Mouse (Mus musculus) 416B (cell line): ENCODE measurements around the gene Gpr183.

Experiments used
- DNase-seq: peaks from one replicate; pipeline ENCODE4 v3.0.0; 2011; ENCODE audit warnings: low read depth

The Gpr183 gene

DNA sequence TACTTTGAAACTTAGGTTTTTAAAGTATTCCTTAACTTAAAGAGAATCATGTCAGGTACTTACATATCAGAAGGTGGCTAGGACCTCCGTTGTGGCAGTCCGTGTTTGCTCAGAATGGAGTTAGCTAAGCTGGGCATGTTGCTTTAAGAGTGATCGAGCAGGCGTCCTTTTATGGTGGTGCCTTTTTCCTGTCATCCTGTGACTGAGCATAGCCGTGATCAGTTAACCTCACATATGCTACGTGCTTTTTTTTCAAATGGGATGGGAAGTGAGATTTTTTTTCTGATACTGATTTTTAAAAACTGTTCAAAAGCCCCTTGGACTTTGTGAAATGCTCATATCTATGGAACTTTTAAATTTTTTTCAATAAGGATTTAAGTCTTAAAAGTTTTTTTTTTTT is at the start of gene Gpr183:
Gpr183 (minus strand) TSS at position 206 of the 400 bp plus-strand sequence.
- DNase-seq, result peak; percentile 71

DNA sequence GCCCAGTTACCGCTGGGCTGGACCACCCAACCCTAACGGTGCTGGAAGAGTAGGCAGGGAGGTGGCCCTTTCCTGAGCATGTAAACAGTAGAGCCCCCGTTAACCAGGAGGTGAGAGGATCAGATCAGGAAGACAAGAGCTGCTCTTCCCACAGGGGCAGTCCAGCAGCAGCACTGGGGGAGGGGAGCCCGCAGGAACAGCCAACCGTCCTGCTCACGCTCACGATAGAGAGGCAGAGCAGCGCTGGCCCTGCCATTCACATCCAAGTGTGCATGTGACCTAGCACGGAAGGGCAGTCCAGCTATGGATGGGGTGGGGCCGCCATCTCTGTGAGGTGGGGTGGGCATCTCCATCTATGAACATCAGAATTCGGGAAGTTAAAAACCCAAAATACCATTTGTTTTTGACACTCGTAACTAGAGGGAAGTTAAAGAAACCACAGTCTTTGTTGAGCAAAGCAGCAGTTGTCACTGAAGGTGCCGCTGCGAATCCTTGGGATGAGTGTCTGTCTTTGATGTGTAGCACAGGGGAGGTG is 48.5 kb upstream of the Gpr183 start:
- peak; percentile 8 for DNase-seq

DNA sequence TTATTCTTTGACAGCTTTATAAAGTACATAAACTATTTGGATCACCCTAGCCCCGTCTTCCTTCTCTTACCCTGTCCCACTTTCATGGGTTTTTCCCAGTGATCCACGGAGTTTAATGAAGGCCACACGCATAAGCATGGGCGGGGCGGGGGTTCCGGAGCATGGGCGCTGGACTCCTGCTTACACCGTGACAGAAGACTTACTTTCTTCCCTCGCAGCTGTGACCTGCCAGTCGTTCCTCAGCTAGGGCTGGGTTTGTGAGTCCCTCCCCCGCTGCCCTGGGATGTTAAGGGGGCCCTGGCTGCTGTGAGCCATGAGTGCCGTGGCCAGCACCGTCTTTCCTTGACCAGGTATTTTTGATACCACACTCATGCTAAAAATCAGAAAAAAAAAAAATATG is 47.8 kb upstream of the Gpr183 start:
- no peak for DNase-seq

DNA sequence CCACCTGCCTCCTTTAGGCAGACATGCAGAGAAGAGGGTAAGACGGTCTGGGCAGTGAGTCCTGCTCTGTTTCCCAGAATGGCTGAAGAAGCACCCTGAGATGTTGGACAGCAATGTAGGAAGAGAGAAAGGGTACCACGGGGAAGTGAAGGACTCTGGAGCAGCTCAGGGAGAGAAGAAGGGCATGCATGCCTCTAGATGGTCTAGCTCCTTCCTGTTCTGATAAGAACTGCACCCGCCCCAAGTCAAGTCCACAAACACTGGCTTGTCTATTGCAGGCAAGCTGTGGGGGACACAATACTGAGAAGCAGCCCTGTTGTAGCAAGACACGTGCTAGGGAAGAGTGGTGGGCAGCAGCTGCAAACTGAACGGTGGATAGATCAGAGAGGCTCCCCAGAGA is 47.2 kb upstream of the Gpr183 start:
- no peak for DNase-seq

DNA sequence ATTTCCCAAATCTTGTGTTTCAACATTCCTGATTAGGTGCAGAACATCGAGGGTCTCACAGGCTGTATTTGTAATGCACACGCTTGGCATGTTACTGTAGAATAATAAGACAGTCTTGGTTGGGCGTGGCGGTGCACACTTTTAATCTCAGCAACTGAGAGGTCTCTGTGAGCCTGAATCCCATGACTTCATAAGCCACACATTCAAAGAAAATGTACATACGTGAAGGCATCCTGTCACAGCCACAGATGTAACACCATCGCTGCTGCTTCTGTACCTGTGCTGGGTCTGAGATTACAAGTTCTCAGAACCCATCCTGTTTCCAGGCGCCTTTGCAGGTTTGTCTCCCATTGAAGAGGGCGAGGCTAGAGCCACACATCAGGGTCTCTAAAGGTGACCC is 46.8 kb upstream of the Gpr183 start:
- no peak for DNase-seq

DNA sequence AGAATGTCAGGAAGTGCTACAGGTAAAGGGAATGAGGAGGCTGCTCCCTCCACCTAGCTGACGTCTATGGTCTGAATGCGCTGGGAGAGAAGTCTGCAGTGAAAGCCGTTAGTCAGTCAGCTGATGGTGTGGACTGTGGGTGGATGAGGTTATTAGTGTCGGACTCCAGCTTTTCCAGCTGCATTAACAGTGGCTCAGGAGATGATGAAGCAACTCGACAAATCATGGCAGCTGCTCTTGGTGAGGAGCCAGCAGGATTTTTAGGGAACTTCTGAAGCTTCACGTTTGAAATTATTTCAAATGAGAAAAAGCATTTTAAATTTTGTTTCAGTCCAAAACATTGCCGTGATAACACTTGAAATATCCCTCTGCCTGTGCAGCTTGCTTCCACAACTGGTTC is 45.3 kb upstream of the Gpr183 start:
- no peak for DNase-seq

DNA sequence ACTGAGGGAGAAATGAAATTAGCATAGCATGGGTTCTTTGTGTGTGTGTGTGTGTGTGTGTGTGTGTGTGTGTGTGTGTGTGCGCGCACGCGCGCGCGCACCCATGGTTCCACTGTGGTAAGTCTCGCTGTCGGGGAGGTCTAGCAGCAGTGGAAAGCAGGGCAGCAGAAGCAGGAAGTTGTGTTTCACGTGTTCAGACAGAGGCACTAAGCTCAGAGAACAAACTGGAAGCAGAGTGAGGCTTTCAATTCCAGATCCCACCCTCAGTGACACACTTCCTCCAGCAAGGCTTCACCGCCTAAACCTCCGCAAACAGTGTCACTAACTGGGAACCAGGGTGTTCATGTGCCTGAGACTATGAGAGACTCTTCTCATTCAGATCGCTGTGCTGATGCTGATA is 44.5 kb upstream of the Gpr183 start:
- peak; percentile 6 for DNase-seq

DNA sequence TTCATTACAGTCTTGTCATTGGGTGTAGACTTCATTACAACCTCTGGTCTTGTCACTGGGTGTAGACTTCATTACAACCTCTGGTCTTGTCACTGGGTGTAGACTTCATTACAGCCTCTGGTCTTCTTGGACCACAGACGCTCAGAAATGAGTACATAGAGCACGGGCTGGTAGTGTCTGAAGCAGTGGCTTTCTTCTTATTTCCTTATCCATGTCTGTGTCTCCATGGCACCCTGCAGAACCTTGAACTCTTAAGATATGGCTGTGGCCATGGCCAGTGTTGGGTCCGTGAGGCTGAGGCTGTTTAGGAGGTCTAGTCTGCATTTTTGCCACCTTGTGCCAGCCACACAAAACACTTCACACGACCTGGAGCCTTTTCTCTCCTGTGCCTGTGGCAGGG is 43.3 kb upstream of the Gpr183 start:
- no peak for DNase-seq

DNA sequence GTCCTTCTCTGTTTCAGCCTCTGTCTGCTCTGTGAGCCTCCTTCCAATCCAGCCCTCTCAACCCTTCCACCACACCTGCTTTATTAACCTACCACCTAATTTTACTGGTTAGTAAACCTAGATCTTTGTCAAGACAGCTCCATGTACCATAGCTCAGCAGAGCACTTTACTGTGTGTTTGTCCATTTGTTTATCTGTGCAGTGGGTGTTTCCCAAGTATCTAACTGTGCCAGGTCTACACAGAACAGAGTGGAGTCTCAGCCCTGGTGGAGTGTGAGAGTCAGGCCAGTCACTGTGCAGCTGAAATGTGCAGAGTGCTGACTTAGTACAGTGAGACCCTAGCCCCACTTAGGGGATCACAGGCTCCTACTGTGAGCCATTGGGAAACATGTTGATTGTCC is 38.8 kb upstream of the Gpr183 start:
- no peak for DNase-seq

DNA sequence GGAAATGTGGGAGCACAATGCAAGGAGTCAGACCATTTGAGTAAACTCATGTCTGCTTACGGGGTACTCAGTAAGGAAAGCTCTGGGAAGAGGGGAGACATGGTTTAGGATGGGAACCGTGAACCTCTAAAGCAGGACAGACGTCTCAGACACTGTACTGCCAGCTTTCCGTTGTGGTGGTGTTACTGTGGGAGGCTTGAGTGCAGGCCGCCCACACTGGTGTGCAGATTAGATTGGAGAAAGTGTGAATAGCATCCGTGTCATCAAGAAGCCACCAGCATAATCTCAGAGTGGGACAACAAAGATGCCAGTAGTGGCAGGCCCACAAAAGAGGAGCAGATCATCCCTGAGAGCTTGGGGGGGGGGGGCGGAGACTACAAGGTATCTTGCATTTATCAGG is 37.2 kb upstream of the Gpr183 start:
- no peak for DNase-seq

DNA sequence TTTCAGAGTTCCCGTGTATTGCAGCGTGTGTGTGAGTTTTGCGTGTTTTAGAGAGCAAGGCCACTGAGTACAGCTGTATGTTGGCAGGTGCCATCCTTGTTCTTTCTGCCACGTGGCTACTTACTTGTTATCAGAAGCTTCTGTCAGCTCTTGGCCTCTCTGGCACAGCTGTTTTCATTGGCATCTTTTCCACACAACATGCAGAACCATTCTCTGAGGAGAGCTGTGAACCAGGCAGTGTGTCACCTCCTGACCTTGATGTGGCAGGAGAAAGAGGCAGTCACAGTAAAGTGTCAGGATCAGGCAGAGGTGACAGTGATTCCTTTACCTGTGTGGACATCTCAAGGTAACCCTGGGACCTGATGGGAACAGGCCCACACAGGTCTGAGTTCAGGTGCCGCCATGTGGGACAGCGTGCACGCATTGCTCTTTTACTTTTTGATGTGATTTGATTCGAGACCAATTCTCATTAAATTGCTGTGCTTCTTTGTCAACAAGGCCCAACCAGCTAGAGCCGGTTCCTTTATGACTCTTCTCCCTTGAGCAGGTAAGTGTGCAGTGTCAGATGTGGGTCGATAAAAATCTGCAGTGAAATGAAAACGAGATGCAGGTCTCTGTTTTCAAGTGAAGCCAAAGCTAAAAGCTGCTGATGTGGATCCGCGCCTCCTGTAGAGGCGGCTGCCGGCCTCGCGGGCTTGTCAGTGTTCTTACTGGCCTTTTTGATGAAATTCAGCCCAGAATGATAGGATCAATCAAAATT is 35.5 kb upstream of the Gpr183 start:
- no peak for DNase-seq

DNA sequence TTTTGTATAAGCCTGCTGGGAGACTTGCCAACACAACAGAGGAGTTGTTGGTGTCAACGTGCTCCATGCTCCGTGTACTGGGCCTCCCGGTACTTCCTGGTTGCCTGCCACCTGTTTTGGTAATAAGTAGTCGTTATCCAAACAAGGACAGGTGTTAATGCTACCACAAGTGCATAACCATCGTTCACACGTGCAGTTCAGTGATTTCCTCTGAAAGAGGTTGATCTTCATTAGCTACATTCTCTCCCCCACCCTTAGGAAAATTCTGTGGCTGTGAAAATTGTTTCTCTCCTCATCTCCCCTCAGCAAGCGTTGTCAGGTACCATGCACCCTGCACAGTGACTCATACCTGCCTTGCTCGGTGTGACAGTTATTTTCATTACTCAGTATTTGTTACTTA is 34.5 kb upstream of the Gpr183 start:
- no peak for DNase-seq

DNA sequence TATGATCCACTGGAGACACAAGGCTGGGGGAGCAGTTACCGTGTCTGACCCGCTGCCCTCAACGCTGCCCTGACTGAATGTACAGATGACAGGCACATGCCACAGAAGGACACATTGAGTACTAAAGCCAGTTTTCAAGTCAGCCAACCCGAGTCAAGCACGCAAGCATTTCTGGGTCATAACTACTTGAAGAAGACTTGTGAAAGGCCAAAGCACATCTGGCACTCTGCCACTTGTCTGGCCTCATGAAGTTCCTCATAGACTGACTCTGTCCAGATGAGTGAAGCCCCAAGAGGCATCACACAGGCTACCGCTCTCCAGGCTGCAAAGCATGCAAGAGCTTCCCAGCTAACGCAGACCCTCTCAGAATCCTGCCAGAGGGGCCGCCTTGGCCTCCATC is 31.8 kb upstream of the Gpr183 start:
- peak; percentile 65 for DNase-seq

DNA sequence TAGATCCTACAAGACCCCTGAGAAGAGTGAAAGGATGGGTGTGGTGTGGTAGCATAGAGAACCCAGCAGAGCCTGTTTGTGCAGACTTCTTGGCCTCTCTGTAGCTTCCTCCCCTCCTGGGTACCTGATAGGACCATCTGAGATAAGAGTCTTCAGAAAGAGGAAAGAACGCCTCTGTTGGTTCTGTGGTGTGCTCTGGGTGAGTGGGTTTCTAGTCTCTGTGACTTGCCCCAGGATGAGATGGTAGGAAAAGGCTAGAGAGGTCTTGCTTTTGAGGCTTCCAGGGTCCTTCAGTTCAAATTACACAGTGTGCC is 30.5 kb upstream of the Gpr183 start:
- DNase-seq, result no peak

DNA sequence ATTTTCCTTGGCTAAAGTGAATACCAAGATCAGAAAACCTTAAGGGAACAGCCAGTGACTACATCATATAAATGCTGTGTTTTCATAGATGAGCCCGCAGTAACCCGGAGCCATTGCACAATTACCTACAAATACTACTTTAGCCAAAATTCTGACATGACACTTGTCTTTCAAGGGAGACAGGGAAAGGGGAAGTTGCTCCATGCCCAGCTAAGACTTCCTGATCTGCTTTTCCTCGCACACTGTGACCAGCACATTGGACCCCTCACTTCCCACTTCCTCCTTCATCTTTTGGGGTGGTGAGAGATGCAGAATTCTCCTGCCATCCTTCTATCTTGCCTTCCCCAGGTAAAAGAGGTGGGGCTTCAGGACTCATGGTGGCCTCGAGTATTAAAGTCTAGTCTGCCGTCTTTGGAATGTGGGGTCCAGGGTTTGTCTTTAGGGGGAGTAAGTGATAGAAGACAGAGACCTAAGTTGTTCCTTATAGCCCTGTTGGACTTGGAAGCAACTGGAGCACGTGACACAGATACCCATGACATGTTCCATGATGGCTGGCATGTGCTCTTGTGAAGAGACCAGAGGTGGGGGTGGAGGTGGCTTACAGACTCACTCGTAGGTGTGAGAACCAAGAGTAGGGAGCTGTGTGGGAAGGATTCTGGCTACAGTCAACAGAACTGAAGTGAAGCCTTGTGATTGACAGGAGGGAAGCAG is 30.0 kb upstream of the Gpr183 start:
- peak; percentile 52 for DNase-seq

DNA sequence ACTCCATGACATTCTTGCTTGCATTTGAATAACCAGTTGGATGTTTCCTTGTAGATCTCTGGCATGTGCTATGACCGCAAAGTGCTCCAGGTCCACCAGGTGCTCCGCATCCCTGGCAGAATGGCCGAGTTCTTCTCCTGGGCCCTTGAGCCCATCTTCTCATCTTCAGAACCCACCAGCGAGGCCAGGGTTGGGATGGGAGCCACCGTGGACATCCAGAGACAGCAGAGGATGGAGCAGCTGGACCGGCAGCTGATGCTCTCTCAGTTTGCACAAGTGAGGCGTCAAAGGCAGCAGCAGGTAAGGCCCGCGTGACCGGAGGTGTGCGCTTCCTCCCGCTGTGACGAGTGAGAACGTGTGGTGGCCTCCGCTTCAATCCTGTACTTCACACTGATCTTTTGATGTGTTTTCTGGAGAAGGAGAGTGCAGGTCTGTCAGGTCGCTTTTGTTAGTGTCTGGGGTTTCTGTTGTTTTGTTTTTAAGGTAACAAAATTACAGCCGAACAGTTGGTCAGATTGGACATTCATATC is 29.2 kb upstream of the Gpr183 start:
- DNase-seq, result no peak

DNA sequence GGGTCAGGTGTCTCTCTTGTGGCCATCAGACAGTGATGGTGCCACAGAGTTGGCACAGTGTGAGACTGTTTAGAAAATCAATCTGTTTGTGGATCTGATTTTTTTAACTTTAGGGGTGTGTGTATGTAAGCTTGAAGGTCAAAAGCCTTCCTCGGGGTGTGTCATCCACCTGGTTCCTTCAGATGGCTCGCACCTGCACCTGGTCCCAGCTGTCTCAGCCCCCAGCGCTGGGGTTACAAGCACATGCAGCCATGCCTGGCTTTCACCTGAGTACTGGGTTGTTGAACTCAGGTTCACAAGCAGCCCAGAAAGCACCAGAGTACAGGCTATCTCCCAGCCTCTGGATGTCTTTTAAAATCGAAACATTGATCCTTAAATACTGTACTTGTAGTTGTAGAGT is 28.6 kb upstream of the Gpr183 start:
- no peak for DNase-seq

DNA sequence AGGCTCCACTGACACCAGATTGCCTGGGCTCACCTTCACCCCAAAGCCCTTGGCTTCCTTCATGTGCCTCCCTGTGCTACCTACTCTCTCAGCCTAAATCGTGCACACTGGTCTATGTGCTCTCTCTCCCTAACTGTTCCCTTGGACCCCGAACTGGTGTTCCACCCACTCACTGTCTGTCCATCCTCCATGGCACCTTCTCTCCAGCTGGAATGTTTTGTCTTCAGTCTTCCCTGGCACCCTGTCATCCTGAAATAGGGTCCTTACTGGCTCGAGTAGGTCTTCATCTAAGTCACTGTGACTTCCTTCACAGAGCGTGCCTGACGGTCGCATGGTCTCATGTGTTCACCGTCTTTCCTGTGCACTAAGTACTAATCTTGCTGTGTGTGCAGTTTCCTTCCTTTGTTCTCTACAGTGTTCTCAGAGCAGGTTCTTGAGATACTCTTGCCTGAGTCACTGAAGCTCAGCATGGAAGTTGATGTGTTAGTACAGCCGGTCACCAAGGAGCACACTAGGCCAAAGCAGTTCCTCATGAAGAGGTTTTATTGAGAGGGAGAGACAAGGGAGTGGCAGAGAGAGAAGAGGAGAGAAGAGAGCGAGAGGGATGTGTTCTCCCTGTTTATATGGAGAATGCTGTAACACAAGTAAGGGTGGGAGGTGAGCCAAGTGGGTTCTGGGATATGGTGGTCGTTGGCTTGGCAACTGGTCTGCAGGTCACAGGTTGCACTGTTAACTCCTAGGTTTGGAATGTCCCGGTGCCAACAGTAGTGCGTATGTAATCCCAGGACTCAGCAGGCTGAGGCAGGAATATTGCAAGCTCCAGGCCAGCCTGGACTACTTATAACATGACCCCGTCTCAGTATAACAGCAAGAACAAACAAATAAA is 27.6 kb upstream of the Gpr183 start:
- peak; percentile 11 for DNase-seq

DNA sequence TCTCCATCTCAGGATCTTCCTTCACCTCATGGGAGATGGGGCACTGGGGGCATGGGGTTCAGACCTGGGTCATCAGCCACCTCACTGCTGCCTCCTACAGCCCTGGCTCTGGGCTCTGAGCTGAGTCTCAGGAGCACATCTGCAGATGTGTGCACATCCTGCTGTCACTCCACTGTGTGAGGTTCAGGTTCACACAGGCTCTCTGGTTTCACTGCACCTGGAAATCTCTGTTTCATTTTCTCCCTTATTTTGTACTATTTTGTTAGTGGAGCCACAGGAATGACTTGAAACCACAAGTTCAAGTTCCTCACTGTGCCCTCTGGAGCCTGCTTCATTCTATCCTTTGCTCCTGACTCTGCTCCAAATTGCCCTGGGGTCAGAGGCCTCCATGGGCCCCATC is 26.9 kb upstream of the Gpr183 start:
- DNase-seq, result no peak

DNA sequence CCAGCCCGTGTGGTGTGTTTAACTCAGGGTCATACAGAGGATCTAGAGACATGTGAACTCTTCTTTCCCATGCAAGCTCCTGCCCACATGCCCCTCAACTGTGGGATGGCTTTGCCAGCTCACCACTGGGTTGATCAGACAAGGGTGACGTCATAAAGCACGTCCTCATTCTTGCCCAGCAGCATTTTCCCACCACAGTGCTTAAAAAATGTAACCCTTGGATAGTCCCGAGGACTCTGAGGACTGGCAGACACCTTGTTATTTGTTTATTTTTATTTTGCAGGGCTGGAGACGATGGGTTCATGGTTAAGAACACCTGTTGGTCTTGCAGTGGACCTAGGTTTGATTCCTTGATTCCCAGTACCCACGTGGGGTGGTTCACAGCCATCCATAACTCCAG is 25.9 kb upstream of the Gpr183 start:
- DNase-seq, result no peak

DNA sequence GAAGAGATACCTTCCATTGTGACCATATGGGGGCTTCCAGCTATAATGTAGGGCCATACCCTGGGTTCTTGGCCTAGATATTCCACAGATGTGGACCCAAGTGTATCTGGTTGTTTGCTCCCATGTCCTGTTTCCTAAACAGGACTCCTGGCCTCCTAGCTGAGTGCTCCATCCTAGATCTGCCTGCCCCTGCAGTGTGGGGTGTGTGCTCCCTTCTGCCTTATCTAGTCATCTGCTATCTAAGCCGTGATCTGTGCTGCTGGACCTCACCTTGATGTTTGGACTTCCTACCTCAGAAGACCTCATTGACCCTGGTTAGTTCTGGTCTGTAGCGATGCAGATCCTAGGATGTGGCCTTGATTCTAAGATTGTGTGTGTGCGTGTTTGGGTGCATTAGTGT is 24.9 kb upstream of the Gpr183 start:
- no peak for DNase-seq

DNA sequence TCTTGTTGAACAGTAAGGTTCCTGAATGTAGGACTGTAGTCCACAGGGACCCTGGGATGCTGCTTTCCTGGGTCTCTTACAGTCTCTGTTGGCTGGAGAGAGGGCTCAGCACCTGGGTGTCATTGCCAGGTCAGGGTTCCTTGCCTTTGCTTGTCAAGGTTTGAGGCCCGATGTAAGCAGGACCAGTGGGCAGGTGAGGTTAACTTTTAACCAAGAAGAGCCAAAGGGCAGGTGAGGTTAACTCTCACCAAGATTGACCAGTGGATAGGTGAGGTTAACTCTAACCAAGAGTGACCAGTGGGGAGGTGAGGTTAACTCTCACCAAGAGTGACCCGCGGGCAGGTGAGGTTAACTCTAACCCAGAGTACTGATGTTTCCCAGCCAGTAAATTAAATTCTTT is 24.3 kb upstream of the Gpr183 start:
- no peak for DNase-seq

DNA sequence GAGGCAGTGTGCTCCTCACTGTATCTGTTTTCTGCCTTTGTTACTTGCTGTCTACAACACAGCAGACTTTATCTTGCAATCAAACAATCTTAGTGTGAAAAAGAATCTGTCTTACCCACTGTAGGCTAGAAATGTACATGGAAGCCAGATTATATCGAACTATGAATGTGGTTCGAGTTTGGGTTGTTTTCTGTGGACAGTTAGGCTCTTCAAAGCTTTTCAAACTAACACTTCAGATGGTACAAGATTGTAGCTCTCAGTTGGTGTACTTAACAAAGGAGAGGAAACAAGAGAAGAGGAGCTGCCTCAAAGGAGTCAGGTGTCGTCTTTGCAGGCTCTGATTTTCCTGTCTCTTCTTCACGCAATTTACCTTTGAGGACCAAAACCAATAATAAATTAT is 22.7 kb upstream of the Gpr183 start:
- no peak for DNase-seq
